Mouse (Mus musculus): ENCODE results near the gene Cenpa. TPM values are rescaled to one million over a fixed set of nuclear protein-coding genes. Genes with fewer than 3 reads are reported as not detected.

Cenpa gene
- total RNA-seq (2023): 200 TPM

GRCm38 (mm10) chr5:30666391-30667195 is at the start of gene Cenpa:
Gene Cenpa (plus strand): TSS chr5:30666777.

DNA sequence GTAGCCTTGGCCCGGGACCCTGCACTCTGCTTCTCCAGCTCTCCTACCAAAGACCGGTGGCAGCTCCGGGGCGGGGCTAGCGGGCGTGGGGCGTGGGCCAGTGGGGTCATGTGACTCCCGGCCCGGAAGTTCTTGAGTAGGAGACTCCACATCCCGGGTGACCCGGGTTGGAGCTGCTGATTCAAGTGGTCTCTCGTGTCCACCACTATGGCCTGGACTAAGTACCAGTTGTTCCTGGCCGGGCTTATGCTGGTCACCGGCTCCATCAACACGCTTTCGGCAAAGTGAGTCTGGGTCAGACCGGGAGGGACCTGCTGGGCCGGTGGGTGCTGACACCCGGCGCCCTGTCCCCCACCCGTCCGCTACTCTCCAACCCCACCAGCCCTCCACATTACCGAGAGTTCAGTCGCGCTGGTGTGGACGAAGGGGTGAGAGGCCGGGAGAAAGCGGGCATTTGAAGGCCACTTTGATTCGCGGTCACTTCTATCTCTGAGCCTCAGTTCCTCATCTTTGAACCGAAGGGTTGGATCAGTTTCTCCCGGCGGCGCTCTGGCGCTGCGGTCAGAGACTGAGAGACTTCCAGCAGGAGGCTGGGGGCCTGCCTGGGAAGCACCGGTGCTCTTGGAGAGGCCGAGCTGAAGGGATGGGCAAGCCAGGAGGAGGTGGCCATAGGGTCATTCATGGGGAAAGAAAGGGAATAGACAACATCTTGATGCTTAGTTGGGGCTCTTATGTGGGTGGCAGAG is 18.6 kb upstream of the Cenpa start, which contains the start of gene Slc35f6:
TSS of gene Slc35f6 (plus strand) at position 119 of the 746 bp plus-strand sequence.

GRCm38 (mm10) chr5:30711147-30712001 is 44.8 kb downstream of the Cenpa start, which contains the start of gene Dpysl5:
Gene Dpysl5 (plus strand): TSS chr5:30711564.

Other genes with a start within 250 kb of the Cenpa start
- gene Otof, start 204.8 kb upstream of the Cenpa start, total RNA-seq (2023): not detected
- gene 1700001C02Rik, start 200.7 kb upstream of the Cenpa start, total RNA-seq (2023): not detected
- gene Cib4, start 120.9 kb upstream of the Cenpa start, total RNA-seq (2023): not detected
- 0.23 TPM for gene Kcnk3, start 78.6 kb upstream of the Cenpa start, total RNA-seq (2023)
- 50.8 TPM for gene Slc35f6, start 18.8 kb upstream of the Cenpa start, total RNA-seq (2023)
- not detected for gene Dpysl5, start 44.8 kb downstream of the Cenpa start, total RNA-seq (2023)
- 11.1 TPM for gene Mapre3, start 147.9 kb downstream of the Cenpa start, total RNA-seq (2023)
- gene Tmem214, start 201.2 kb downstream of the Cenpa start, total RNA-seq (2023): 37.7 TPM
- gene Agbl5, start 221.9 kb downstream of the Cenpa start, total RNA-seq (2023): 12.3 TPM
- 150 TPM for gene Ost4, start 241.0 kb downstream of the Cenpa start, total RNA-seq (2023)
- 5.5 TPM for gene Emilin1, start 246.6 kb downstream of the Cenpa start, total RNA-seq (2023)

Measured in CD4-positive naive resting alpha-beta T cell, adult 76 days (primary cell).